Mouse (Mus musculus): ENCODE measurements around the gene Teddm2. TPM values are rescaled to one million over a fixed set of nuclear protein-coding genes. Genes with fewer than 3 reads are reported as not detected.
"Not testable (repeated sequence)": the region's sequence is repeated elsewhere in the genome, so short reads cannot be mapped to it uniquely, and the experiment has no call there.

Teddm2 gene
- polyA plus RNA-seq, 1 experiment from 2014 or later: 0.31 TPM

DNA sequence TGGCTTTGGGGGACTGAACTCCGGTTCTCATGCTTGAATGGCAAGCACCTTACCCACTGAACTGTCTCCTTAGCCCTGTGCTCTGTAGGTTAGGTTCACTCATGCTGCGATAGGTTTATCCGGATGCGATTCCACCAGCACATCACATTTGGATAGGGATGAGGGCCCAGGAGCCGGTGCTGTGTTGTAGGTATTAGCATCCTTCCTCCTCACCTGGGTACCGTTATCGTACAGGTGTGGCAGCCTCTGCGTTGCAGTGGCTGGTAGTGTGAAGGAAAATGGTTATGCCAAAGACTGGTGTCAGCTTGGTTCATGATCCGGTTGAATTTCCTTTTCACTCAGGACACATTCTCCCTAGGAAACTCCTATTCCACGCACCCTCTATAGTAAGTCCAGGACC is 9.9 kb downstream of the Teddm2 start:
- no peaks in the 10 kb centered on the region for H3K36me3 ChIP-seq
- no peak overlapping the region for H3K4me3 ChIP-seq
- no peak overlapping the region for H3K4me2 ChIP-seq
- no peak for ATAC-seq (ENCODE audit: insufficient number of reproducible peaks, low FRiP score)
- no peak overlapping the region for H3K9ac ChIP-seq
- H3K27ac ChIP-seq (ENCODE audit: poor library complexity, severe bottlenecking): no peak overlapping the region
- no peaks in the 10 kb centered on the region for H3K9me3 ChIP-seq (replicated peaks)
- H3K27me3 ChIP-seq (replicated peaks): peaks cover 7% of the 10 kb centered on the region
- WGBS: 91% methylated on average over 10 of the region's 10 CpGs
- peaks cover 8% of the 10 kb centered on the region; the same call in 1 of the 2 replicates for H3K4me1 ChIP-seq (replicated peaks)

- WGBS: 23% methylated on average over 17 of the region's 17 CpGs
- H3K4me3 ChIP-seq: no peak overlapping the region
- peaks cover 3% of the 10 kb centered on the region; the same call in 1 of the 2 replicates for H3K4me1 ChIP-seq (replicated peaks)
- no peak for ATAC-seq (ENCODE audit: insufficient number of reproducible peaks, low FRiP score)
- H3K9me3 ChIP-seq (replicated peaks): no peaks in the 10 kb centered on the region
- H3K9ac ChIP-seq: peak overlapping the region; percentile 37; the same call in 1 of the 2 replicates
- no peaks in the 10 kb centered on the region for H3K36me3 ChIP-seq
- no peak overlapping the region for H3K4me2 ChIP-seq
- H3K27ac ChIP-seq (ENCODE audit: poor library complexity, severe bottlenecking): no peak overlapping the region
- H3K27me3 ChIP-seq (replicated peaks): no peaks in the 10 kb centered on the region
Measured at GRCm38 (mm10) chr1:153886024-153886633, 13.9 kb downstream of the Teddm2 start.

DNA sequence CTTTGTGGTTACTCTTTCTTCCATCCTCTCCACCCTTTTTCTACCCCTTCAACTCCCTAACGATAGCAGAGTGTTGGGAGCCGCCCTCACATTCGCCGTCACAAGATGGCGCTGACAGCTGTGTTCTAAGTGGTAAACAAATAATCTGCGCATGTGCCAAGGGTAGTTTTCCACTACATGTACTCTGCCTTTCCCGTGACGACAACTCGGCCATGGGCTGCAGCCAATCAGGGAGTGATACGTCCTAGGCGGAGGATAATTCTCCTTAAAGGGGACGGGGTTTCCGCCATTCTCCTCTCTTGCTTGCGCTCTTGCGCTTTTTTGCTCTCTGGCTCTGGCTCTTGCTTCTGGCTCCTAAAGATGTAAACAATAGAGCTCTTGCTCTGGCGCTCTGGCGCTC is 19.6 kb downstream of the Teddm2 start:
- H3K9ac ChIP-seq; ATAC-seq (ENCODE audit: insufficient number of reproducible peaks, low FRiP score); H3K9me3 ChIP-seq (replicated peaks); H3K4me2 ChIP-seq; H3K27ac ChIP-seq (ENCODE audit: poor library complexity, severe bottlenecking); H3K4me3 ChIP-seq; H3K4me1 ChIP-seq (replicated peaks); H3K27me3 ChIP-seq (replicated peaks); H3K36me3 ChIP-seq: not testable (repeated sequence)
- WGBS: 89% methylated on average over 17 of the region's 17 CpGs

- WGBS: 75% methylated on average over 6 of the region's 6 CpGs
- no peak for ATAC-seq (ENCODE audit: insufficient number of reproducible peaks, low FRiP score)
- Histone ChIP-seq H3K36me3 (no peaks in the 10 kb centered on the region), H3K4me3 (no peak within 1 kb of the TSS), H3K4me1 (replicated peaks) (0 out of 2 replicates have a peak, but pooled peaks cover 4% of the 10 kb centered on the region), H3K27me3 (replicated peaks) (no peaks in the 10 kb centered on the region), H3K9me3 (replicated peaks) (no peaks in the 10 kb centered on the region), H3K27ac (ENCODE audit: poor library complexity, severe bottlenecking) (no peak within 1 kb of the TSS), H3K4me2 (no peak within 1 kb of the TSS), H3K9ac (no peak within 1 kb of the TSS)
Measured at GRCm38 (mm10) chr1:153874045-153874444, 26.0 kb downstream of the Teddm2 start, which contains the start of gene Teddm1b. Gene Teddm1b, plus strand, starts transcription at chr1:153874345.

DNA sequence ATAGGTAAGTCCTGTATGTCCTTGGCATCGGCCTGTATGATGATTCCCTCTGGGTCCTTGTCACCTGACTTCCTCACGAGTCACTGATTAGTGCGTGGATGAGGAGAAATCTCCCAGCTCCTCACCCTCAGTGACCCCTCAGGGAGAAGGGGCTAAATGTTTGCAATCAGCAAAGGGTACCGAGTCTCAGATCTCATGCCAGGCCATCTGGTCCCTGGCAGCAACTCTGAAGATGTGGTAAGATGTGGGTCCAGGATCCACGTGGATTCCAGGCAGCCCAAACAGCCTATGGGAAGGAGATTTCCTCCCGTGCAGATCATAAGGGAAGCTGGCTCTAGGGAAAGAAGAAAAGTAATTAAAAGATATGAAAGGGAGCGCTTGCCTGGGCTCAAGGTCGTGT is 44.1 kb downstream of the Teddm2 start:
- Histone ChIP-seq H3K27me3 (replicated peaks) (no peaks in the 10 kb centered on the region), H3K4me1 (replicated peaks) (no peaks in the 10 kb centered on the region), H3K9me3 (replicated peaks) (no peaks in the 10 kb centered on the region), H3K4me2 (no peak overlapping the region), H3K27ac (ENCODE audit: poor library complexity, severe bottlenecking) (no peak overlapping the region), H3K4me3 (no peak overlapping the region), H3K36me3 (no peaks in the 10 kb centered on the region), H3K9ac (no peak overlapping the region)
- 73% methylated on average over 8 of the region's 8 CpGs for WGBS
- ATAC-seq (ENCODE audit: insufficient number of reproducible peaks, low FRiP score): no peak

- H3K4me1 ChIP-seq (replicated peaks); H3K4me3 ChIP-seq; H3K27ac ChIP-seq (ENCODE audit: poor library complexity, severe bottlenecking); H3K36me3 ChIP-seq; H3K9me3 ChIP-seq (replicated peaks); H3K4me2 ChIP-seq; ATAC-seq (ENCODE audit: insufficient number of reproducible peaks, low FRiP score); H3K9ac ChIP-seq; H3K27me3 ChIP-seq (replicated peaks): not testable (repeated sequence)
- WGBS: 68% methylated on average over 7 of the region's 7 CpGs
Measured at GRCm38 (mm10) chr1:153852696-153853095, 47.3 kb downstream of the Teddm2 start.

DNA sequence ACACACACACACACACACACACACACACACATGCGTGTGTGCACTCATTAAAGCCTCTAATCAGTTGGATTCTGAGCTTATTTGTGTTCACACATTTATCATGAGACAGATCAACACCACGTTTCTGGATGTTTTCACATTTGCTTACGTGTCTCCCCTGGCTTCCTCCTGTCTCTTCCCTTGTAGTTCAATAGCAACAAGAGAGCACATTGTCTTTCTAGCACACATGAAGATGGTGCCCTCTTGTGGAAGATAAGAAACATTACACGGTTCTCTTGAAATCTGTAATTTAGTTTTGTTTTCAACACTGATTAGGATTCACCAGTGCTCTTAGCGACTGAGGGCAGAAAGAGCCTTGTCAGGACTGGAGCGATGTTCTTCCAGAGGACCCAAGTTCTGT is 53.2 kb downstream of the Teddm2 start:
- H3K9ac ChIP-seq: no peak overlapping the region
- 16% methylated on average over 6 of the region's 6 CpGs for WGBS
- H3K4me1 ChIP-seq (replicated peaks): no peaks in the 10 kb centered on the region
- no peaks in the 10 kb centered on the region for H3K9me3 ChIP-seq (replicated peaks)
- 0 out of 2 replicates have a peak, but pooled peaks cover 3% of the 10 kb centered on the region for H3K27me3 ChIP-seq (replicated peaks)
- no peak overlapping the region for H3K27ac ChIP-seq (ENCODE audit: poor library complexity, severe bottlenecking)
- H3K4me2 ChIP-seq: 0 out of 2 replicates have a peak overlapping the region, but pooled peaks have one; percentile 14
- H3K36me3 ChIP-seq: no peaks in the 10 kb centered on the region
- H3K4me3 ChIP-seq: no peak overlapping the region
- no peak for ATAC-seq (ENCODE audit: insufficient number of reproducible peaks, low FRiP score)

- Histone ChIP-seq H3K4me1 (replicated peaks) (no peaks in the 10 kb centered on the region), H3K4me2 (no peak overlapping the region), H3K9me3 (replicated peaks) (no peaks in the 10 kb centered on the region), H3K9ac (no peak overlapping the region), H3K27ac (ENCODE audit: poor library complexity, severe bottlenecking) (no peak overlapping the region), H3K36me3 (no peaks in the 10 kb centered on the region), H3K27me3 (replicated peaks) (0 out of 2 replicates have a peak, but pooled peaks cover 3% of the 10 kb centered on the region), H3K4me3 (no peak overlapping the region)
- ATAC-seq (ENCODE audit: insufficient number of reproducible peaks, low FRiP score): no peak
- 82% methylated on average over 7 of the region's 7 CpGs for WGBS
Measured at GRCm38 (mm10) chr1:153846420-153846819, 53.6 kb downstream of the Teddm2 start.

GRCm38 (mm10) chr1:153844042-153844441 is 56.0 kb downstream of the Teddm2 start, which contains the start of gene Rgsl1:
Gene Rgsl1, minus strand, starts transcription at chr1:153844142.
- Histone ChIP-seq H3K4me1 (replicated peaks) (no peaks in the 10 kb centered on the region), H3K9ac (no peak within 1 kb of the TSS), H3K27me3 (replicated peaks) (0 out of 2 replicates have a peak, but pooled peaks cover 3% of the 10 kb centered on the region), H3K4me3 (no peak within 1 kb of the TSS), H3K36me3 (no peaks in the 10 kb centered on the region), H3K9me3 (replicated peaks) (no peaks in the 10 kb centered on the region), H3K4me2 (no peak within 1 kb of the TSS), H3K27ac (ENCODE audit: poor library complexity, severe bottlenecking) (no peak within 1 kb of the TSS)
- ATAC-seq (ENCODE audit: insufficient number of reproducible peaks, low FRiP score): no peak
- 92% methylated on average over 8 of the region's 8 CpGs for WGBS

GRCm38 (mm10) chr1:153842121-153842740 is 57.8 kb downstream of the Teddm2 start:
- H3K27ac ChIP-seq (ENCODE audit: poor library complexity, severe bottlenecking): no peak overlapping the region
- no peaks in the 10 kb centered on the region for H3K4me1 ChIP-seq (replicated peaks)
- ATAC-seq (ENCODE audit: insufficient number of reproducible peaks, low FRiP score): no peak
- no peak overlapping the region for H3K4me2 ChIP-seq
- WGBS: 81% methylated on average over 11 of the region's 11 CpGs
- no peaks in the 10 kb centered on the region for H3K36me3 ChIP-seq
- H3K4me3 ChIP-seq: no peak overlapping the region
- H3K27me3 ChIP-seq (replicated peaks): no peaks in the 10 kb centered on the region
- no peaks in the 10 kb centered on the region for H3K9me3 ChIP-seq (replicated peaks)
- no peak overlapping the region for H3K9ac ChIP-seq

GRCm38 (mm10) chr1:153836036-153836435 is 64.0 kb downstream of the Teddm2 start:
- H3K27ac ChIP-seq (ENCODE audit: poor library complexity, severe bottlenecking): no peak overlapping the region
- H3K27me3 ChIP-seq (replicated peaks): no peaks in the 10 kb centered on the region
- ATAC-seq (ENCODE audit: insufficient number of reproducible peaks, low FRiP score): no peak
- no peak overlapping the region for H3K4me3 ChIP-seq
- H3K36me3 ChIP-seq: no peaks in the 10 kb centered on the region
- H3K9me3 ChIP-seq (replicated peaks): 0 out of 2 replicates have a peak, but pooled peaks cover 2% of the 10 kb centered on the region
- no peak overlapping the region for H3K4me2 ChIP-seq
- H3K9ac ChIP-seq: no peak overlapping the region
- 51% methylated on average over 4 of the region's 4 CpGs for WGBS
- 0 out of 2 replicates have a peak, but pooled peaks cover 3% of the 10 kb centered on the region for H3K4me1 ChIP-seq (replicated peaks)

Data from heart, embryonic 12.5 days (tissue).